Comparison of ENCODE assay signal across 8 mouse cellular contexts in genomic region chr7:28961927-28962670, GRCm38 (mm10). TPM values are rescaled to one million over a fixed set of nuclear protein-coding genes. Genes with fewer than 3 reads are reported as not detected.
DNase-seq lines count a peak whose midpoint lies in the region; ATAC-seq lines count a peak whose summit lies in the region.

Gene Actn4 (minus strand): TSS chr7:28962340.

- H3K27ac ChIP-seq in hindbrain, embryonic 13.5 days, result peak within 1 kb of the TSS; percentile 91

- H3K27me3 ChIP-seq in hindbrain, embryonic 13.5 days, result no peaks in the 10 kb centered on the region

- peaks cover 42% of the 10 kb centered on the region for H3K4me1 ChIP-seq in hindbrain, embryonic 13.5 days (replicated peaks)

- DNase-seq in NIH3T3 (ENCODE audit: low read depth), result peak; percentile 100
- peak; percentile 100 for DNase-seq in cerebellum, postnatal 10 days
- peak; percentile 98 for DNase-seq in frontal cortex, postnatal 14 days (ENCODE audit: low spot score in 2 of 2)
- DNase-seq in layer of hippocampus, postnatal 25 days (ENCODE audit: extremely low spot score in 1 of 2, low spot score in 1 of 2), result peak; percentile 94 to 97
- peak; percentile 98 for DNase-seq in lung, postnatal 25 days (ENCODE audit: low spot score)
- DNase-seq in retina, embryonic 14.5 days (ENCODE audit: low spot score), result peak; percentile 99
- peak; percentile 100 for DNase-seq in thymus, postnatal 4 days

- H3K4me3 ChIP-seq in hindbrain, embryonic 13.5 days, result peak within 1 kb of the TSS; percentile 99

- WGBS in hindbrain, embryonic 13.5 days, result under 1% methylated on average over 73 of the region's 76 CpGs

- H3K36me3 ChIP-seq in hindbrain, embryonic 13.5 days, result no peaks in the 10 kb centered on the region

- H3K4me2 ChIP-seq in hindbrain, embryonic 13.5 days, result peak within 1 kb of the TSS; percentile 93

- no peaks in the 10 kb centered on the region for H3K9me3 ChIP-seq in hindbrain, embryonic 13.5 days

- peak within 1 kb of the TSS; percentile 98 for H3K9ac ChIP-seq in hindbrain, embryonic 13.5 days

- peak; percentile 92 for ATAC-seq in hindbrain, embryonic 13.5 days (ENCODE audit: low FRiP score)

RNA-seq across cellular contexts. Expression of gene Actn4, which starts in this region (rescaled TPM):
- polyA plus RNA-seq in hindbrain, embryonic 13.5 days (2015; fragmentation: Nextera tagmentation; extraction: Ambion mirVana), result 136 and 138 TPM in 2 replicates
- total RNA-seq in layer of hippocampus, postnatal 25 days (2021), result 100 to 1,000 TPM; 124 to 129 TPM

Comparison
In these comparisons a context has a peak if more than half of its experiments do, and no peak if none do; other contexts are left out.
1. Peak in every context shown above with its lines: DNase-seq, ATAC-seq, H3K4me3 ChIP-seq and H3K27ac ChIP-seq.